Mouse (Mus musculus) gastrocnemius, adult 18-20 months (tissue): ENCODE results near the gene Dnah7b. TPM values are rescaled to one million over a fixed set of nuclear protein-coding genes. Genes with fewer than 3 reads are reported as not detected.
"Not testable (repeated sequence)": the region's sequence is repeated elsewhere in the genome, so short reads cannot be mapped to it uniquely, and the experiment has no call there.

Experiments used
- DNase-seq: peaks from one replicate; pipeline ENCODE4 v3.0.0; 2021; ENCODE audit warnings: low spot score
- total RNA-seq, 2 experiments: library from RNA; stranded (reverse); gene quantifications; 2 replicates each; pipeline ENCODE4 v1.2.3; 2021

The Dnah7b gene
- total RNA-seq, 2 experiments from 2014 or later = 0.07 to 0.14 TPM

GRCm38 (mm10) chr1:46278911-46279565 lies 212.9 kb downstream of the Dnah7b start:
- not testable (repeated sequence) for DNase-seq

- DNase-seq = not testable (repeated sequence)
Measured at GRCm38 (mm10) chr1:46294451-46294850, 228.3 kb downstream of the Dnah7b start.

- DNase-seq = not testable (repeated sequence)
Measured at GRCm38 (mm10) chr1:46325942-46326341, 259.8 kb downstream of the Dnah7b start.

- not testable (repeated sequence) for DNase-seq
Measured at GRCm38 (mm10) chr1:46345301-46345700, 279.2 kb downstream of the Dnah7b start.

- not testable (repeated sequence) for DNase-seq
Measured at GRCm38 (mm10) chr1:46380641-46381040, 314.5 kb downstream of the Dnah7b start.

GRCm38 (mm10) chr1:46394681-46395297 lies 328.7 kb downstream of the Dnah7b start:
- DNase-seq = not testable (repeated sequence)

- peak; percentile 15 for DNase-seq
Measured at GRCm38 (mm10) chr1:46408324-46409115, 342.4 kb downstream of the Dnah7b start.

GRCm38 (mm10) chr1:46414798-46415197 lies 348.7 kb downstream of the Dnah7b start:
- DNase-seq = not testable (repeated sequence)

- DNase-seq = not testable (repeated sequence)
Measured at GRCm38 (mm10) chr1:46416946-46417345, 350.8 kb downstream of the Dnah7b start.

GRCm38 (mm10) chr1:46418966-46419365 lies 352.9 kb downstream of the Dnah7b start:
- DNase-seq = not testable (repeated sequence)

Other genes with a start within 250 kb of the Dnah7b start
- gene Gm5269, start 176.0 kb upstream of the Dnah7b start, total RNA-seq = not detected
- gene Slc40a1, start 139.8 kb upstream of the Dnah7b start, total RNA-seq = 10 to 100 TPM; 19.8 to 31.5 TPM